Mouse (Mus musculus) Muller cell, postnatal 12 days (primary cell): Measurements from ENCODE around the gene Galnt13.
"Not testable (repeated sequence)": the region's sequence is repeated elsewhere in the genome, so short reads cannot be mapped to it uniquely, and the experiment has no call there.

Experiments
- DNase-seq: peaks from one replicate; pipeline ENCODE4 v3.0.0-alpha.2; 2015; ENCODE audit errors: inconsistent ontology term

The Galnt13 gene

DNA sequence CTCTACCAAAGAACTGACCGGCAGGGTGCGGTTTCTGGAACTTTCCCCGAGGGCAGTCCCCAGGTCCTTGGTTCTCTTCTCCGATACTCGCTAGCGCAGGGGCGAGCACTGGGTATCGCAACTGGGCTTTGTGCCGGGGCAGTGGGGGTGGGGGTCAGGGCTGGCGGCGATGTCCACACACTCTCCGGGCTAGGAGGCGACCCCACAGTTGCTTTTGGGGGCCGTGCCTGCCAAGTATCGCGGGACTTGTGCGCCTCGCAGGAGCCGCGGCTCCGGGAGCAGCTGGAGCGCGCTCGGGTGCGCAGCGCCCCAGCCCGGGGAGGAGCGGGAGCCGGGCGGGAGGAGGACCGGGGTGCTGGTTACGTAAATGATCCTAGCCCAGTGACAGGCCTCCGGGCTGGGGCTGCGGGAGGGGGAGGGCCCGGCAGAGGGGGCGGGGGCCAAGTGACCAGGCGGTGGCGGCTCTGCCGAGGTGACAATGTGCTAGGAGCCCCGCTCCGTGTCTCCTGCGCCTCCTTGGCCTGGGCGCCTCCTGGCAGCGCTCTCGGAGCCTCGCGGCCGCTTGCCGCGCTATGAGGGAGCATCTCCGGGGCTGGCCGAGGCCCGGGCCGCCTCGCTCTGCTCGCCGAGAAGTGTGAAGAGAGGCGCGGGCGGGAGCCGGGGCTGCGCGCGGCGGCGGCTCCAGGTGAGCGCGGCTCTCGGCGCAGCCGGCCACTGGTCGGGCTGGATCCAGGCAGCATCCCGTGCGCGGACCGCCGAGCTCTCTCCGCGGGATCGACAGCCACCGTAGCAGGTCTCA, at the start of gene Galnt13:
Galnt13 (plus strand) TSS at position 381 of the 799 bp plus-strand sequence.
- DNase-seq, result peak; percentile 95

DNA sequence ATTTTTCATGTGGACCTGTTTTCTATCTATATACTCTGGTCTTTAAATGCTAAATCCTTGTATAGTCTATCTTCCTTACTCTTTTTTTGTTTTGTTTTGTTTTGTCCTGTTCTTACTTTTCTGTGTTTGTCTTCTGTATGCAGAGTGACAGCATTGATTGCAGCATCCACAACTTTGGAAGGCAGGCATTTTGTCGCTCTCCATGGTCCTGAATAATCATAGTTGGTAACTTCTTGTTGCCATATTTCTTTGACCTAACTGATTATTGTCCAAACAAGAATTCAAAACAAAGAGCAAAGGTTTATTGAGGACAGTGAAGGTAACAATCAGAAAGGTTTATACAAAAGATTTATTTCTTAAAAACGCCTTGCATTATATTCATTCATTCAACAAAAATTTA, 5.1 kb upstream of the Galnt13 start:
- no peak for DNase-seq

DNA sequence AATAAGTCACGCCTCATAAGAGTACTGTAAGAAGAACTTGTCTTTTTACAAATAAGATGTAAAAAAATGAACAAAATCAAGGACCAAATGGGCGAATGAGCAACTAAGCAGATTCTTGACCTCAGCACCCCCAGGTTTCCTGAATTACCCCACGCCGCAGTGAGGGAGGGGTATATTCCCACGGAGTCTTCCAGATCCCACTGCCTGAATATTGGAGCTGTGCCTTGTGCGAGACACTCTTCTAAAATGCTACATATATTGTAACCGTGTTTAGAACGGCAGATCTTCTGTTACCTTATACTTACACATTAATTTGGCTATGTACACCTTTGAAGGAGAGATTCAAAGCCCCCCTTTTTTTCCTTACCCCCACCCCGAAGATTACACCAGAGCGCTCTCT, 737 bp upstream of the Galnt13 start:
- DNase-seq, result no peak

DNA sequence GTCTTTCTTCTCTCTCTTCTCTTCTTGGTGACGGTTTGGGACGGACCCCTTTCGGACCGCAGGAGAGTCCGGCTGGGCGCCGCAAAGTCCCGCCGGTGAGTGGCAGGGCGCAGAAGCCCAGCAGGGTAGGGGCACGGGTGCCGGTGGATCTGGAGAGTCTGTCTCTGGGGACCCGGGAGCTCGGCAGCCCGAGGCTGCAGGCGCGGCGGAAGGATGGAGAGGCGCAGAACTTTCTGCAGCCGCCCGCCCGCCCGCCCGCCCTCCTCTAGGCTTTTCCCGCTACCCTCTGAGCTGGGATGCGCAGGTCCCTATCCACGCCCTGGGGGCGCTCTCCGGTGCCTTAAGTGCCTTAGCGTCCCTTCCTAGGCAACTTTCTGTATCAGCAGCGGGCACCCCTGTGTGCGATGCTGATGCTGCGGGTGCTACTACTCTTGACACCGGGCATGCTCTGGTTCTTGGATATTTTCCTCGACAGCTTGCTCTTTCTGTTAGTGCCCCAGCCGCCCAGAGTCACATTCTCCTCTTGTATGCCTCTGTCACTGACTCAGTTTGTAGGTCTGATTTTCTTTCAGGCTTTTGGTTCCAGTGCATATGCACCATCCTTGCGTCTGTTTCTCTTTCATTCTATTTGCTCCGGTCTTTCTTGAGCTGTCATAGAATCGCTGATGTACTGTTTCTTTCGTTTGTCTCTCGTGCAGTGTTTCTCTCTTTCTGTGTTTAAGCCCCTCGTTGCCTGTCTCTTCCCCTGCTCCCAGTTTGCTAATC, 801 bp downstream of the Galnt13 start:
- peak; percentile 84 for DNase-seq

DNA sequence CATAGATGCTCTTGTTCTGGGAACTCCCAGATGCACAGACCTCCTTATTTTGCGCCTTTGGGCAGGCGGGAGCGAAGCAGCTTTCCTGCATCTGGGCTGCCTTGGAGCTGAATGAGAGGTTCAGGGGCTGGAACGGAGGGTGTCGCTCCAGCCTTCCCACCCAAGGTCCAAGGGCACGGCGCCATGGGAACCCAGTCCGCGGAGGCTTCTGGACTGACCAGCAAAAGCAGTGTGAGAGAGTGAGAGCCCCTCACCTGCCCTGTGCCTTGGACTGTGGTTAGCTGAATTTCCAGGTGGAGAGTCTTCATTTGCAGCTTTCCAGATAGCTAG, 1.3 kb downstream of the Galnt13 start:
- DNase-seq, result peak; percentile 55

DNA sequence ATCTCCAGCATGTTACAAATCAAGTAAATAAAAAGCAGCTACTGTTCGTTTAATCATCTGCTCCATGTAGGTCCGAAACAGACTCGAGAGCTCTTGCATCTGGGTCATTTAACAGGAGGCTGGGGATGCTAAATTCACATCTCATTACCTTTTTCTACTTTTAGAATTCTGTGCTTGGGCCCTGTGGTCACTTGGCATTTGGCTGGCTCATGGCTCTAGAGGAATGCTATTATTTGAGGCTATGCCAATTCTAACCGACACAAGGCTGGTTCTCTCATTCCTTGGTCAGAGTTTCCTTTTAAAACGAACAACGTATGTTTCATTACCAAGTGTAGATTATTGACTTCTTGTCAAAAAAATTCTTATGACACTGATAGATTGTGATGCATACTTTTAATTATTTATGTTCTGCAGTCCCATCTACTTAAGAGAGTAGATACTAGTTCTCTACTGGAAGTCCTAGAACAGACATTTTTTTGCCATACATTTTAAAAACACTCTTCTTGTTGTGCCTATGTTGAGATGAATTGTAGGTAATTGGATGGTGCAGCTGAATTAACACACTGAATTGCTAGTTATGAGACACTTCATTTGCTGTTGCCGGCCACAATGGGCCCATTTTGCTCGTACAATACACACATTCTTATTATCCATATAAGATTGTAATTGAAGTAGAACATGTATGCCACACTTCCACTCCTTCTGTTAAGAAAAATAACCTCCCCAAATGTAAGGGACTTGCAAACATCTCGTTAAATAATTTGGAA, 6.8 kb downstream of the Galnt13 start:
- DNase-seq, result peak; percentile 86

DNA sequence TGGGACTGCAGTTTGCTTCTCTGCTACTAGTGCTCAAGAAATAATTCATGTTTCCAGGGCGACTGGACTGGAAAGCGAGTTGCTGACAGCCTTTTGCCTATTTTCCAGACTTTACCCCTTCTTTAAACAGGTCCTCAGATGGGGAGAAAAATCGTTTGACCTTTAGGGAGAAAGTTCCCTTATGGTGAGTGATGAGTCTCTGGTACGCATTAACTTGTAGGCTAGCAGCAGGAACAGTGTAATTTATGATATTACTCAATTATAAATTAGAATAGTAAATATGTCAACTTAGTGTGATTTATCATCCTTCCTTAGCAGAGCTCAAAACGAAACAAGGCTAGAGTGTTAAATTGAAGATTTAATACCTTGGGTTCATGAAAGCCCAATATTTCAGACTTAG, 47.3 kb downstream of the Galnt13 start:
- DNase-seq, result no peak

DNA sequence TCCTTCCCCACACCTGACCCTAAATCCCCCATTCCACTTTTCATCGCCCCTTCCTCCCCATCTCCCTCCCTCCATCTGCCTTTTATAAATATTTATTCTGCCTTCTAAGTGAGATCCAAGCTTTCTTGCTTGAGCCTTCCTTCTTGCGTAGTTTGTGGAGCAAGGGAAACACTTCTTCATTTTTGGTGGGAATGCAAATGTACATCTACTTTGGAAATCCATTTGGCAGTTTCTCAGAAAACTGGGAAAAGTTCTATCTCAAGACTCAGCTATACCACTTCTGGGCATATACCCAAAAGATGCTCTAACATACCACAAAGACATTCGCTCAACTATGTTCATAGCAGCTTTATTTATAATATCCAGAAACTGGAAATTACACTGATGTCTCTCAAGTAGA, 86.9 kb downstream of the Galnt13 start:
- DNase-seq, result no peak

DNA sequence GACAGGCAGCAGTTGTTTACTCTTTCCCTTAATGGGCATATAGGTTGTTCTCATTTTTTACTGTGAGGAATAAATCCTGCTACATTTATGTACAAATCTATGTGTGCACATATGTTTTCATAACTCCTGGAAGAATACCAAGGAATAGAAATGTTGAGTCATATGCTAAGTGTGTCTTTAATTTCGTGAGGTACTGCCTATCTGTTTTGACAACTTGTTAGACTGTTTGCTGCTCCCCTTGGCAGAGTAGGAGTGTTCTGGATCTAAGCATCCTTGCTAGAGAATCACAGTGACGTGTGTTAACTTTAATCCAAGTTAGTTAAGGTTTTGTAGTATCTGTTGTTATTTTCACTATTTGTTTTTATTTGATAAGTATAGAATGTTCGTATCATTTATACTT, 91.0 kb downstream of the Galnt13 start:
- no peak for DNase-seq

DNA sequence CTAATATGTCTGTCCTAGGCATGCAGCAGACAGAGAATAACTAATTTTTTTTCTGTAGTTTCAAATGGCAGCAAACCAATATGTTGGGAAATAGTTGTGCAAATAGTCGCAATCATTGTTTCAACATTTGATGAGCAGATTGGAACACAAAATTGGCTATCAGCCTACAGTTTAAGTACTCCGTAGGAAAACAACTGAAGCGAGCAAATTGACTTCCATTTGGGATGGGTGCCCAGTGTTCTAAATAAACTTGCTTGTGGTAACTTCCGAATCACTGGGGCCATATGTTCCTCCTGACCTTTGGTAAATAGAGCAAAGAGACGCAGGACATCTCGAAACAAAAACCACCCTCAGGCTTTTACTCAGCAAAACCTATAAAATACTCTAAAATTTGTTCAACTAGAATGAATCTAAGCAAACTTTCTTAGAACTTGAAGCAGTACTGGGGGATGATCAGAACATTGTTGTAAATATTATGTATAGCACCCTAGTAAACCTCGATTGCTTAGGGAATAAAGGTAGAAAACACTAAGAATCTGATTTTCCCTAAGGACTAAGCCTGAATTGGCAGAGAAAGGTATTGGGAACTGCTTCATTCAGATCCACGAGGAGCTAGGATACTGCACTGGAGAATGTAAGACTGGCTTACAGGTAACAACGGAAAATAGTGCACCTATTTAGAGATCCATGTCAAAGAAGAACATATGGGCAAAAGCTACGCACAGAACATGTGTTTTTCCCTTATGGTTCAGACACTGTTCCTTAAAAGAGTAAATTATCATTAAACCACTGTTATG, 122.4 kb downstream of the Galnt13 start:
- DNase-seq, result peak; percentile 87

DNA sequence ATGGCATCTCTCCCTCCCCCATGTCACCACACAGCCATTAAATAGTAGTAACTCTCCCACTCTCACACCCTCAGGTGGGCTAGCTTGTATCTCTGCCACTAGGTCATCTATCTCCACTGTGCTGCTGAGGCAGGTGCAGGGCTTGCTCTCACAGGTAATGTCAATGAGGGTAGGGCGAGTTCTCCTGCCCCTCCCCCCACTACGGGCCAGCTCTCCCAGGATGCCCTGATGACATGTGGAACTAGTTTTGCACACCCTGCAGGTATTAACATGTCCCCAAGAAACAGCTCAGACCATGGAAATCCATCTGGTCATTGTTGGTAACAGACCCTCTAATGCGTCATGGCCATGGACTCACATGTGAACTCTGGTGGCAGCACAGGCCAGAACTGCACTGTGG, 129.0 kb downstream of the Galnt13 start:
- DNase-seq, result no peak

DNA sequence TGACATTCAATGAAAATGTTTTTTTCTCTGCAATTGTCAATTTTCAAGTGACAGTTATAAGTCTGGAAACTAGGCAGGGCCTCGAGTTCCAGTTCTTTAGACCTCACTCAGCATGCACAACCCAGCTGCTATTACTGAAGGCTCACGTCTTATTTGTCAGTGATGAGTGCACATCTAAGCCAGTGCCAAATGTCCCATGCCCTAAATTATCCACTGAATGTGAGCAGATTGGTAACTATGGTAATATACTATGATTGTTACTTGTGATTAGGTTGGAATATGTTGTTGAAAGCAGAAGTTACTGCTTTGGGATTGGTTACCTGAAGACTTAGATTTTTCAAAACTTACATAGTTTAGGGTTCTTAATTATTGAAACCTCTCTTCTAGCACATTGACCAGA, 131.1 kb downstream of the Galnt13 start:
- peak; percentile 70 for DNase-seq

DNA sequence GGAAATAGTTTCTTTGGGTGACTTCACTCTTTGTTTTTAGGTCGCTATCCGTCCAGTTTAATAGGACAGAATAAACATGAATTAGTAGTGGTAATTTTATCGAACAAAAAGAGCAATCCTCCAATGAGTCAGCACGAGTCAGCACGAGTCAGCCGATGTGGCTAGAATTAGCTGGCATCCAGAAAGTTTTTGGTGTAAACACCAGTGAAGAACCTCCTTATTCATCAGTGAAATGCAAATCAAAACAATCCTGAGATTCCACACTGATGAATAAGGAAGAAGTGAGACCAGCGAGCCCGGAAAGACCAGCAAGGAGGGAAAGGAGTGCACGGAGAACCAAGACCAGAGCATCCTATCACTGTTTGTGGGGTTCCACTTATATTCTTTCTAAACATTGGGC, 131.5 kb downstream of the Galnt13 start:
- DNase-seq, result peak; percentile 92

DNA sequence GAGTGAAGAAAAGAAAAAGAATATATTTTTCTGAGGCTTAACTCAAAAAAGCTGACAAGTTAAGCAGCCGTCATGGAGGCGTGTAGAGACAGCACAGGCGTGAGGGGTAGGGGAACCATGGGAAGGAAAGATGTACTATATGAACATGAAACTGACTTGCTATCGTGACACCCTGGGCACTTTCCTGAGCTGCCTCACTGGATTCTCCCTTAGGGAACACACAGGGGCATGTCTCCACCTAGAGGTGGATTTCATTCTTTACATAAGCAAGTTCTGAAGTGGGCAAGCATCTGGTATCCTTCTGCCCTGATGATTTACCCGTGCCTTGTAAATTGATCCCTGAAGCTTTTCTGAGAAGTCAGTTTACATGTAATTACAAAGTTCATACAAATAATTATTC, 277.7 kb downstream of the Galnt13 start:
- not testable (repeated sequence) for DNase-seq

DNA sequence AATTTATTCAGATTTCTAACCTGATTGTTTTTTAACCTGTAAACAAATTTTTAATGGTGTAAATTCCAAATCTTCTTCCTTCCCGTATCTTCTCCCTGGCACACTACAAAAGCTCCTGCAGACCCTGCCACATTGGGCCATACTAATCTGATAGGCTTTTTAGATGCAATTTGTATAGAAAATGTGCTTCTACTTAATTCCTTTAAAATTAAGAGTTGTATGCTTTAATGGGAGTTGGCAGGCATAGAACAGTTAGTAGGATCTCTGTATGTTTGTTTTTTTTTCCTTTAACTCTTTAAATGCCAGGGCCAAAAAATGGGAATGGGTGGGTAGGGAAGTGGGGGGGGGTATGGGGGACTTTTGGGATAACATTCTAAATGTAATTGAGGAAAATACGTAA, 315.1 kb downstream of the Galnt13 start:
- DNase-seq, result no peak

DNA sequence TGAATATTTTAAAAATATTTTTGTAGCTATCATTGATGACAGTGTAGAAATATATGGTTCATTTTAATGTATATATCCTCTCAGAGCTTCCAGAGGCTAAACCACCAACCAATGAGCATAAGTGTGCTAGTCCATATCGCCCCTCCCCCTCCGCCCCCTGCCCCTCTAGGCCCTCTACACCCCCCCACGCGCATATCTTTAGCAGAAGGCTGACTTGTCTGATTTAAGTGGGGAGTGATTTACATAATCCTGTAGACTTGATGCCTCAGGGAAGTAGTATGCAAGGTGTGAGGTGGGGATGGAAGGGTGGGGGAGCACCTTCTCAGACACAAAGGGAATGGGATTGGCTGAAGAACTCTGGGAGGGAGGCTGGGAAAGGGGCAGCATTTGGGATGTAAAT, 323.7 kb downstream of the Galnt13 start:
- no peak for DNase-seq

DNA sequence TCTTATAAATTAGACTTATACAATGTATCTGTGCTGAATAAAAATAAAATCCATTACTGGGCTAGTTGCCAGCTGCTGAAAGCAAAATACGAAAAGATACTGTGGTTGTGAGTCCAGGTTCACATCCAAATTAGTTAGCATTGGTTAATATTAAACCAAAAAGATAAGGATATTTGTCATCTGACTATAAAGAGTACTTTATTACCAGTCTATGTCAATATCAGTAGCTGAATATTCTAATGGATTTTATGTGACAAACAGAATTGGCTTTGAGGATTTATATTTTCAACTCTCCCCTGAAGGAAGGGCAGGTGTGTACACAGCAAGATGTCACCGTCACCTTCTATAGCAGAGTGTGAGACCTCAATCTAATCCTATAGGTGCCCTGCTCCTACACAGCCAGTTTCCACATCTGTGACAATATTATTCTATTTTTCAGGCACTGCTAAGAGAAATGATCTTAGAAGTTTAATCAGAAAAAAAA, 342.7 kb downstream of the Galnt13 start:
- DNase-seq, result no peak

DNA sequence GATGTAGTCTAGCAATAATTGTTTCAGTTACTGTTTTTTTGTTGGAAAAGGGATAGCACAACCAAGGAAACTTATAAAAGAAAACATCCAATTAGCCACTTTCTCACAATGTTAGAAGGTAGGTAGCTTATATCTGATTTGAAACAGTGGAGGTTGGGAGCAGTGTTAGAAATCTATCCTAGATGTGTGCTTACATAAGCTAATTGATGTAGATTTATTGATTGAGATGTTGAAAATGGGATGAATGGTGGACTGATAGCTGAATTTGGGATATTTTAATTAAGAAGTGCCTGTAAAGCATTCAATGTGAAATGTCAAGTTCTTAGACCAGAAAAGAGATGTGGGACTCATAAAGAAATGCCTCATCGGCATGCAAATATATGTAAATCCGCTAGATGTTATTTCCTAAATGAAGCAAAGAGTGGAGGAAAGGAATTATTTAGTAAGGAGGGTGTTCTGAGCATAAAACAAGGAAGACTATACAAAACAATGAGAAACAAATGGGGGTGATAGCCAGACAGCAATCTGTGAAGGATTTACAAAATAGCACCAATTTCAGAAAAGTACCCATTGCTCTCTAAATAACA, 377.6 kb downstream of the Galnt13 start:
- no peak for DNase-seq

DNA sequence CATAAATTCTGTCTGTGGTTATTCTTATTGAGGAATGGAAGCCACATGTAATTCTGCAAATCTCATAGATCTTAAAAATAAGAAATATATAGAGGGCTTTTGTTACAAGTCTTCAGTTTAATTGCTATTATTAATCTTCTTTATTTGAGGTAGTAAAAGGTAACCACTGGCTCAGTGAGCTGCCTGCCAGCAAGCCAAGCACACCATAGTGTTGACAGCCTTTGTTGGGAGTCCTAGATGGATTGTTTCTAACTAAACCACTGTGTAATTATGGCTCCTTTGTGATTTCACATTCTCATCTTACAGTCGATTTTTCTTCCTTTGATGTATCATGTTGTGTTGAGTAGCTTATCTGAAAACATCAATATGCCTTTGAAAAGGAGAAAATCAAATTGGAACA, 405.1 kb downstream of the Galnt13 start:
- no peak for DNase-seq

DNA sequence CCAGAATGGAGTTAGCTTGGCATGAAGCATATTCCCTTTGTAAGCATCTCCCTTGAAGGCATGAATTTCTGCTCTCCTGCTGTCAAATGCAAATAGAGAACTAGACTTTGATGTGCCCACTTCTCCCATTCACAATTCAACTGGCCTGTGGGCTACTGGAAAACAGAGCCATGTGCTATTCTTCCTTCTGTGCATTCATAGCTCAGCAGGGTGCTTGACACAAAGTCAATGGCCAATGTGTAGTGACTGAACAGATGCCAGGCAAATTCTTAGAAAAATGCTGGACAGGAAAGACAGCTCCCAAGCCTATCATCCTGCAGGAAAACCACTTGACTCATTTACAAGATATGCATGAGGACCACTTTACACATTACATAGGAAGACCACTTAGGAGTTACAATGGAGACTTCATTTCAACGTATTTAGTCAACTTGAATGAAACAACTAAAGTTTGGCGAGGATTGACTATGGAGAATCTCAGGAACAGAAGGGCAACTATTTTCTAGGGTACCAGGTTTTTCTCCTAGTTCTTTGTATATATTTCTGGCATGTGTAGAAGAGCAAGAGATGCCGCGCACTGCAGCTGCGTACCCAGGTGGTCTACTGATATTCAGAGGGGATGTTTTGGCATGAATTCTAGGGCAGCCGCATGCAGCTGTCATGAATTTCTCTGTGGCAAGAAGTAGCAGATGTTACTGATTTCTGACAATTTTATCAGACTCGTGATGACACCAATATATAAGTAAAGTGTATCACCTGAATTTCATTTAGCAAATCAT, 470.4 kb downstream of the Galnt13 start:
- DNase-seq, result peak; percentile 89
